Mouse (Mus musculus) bone marrow, adult 2 months (tissue): ENCODE data around the gene Mypn.

Experiments
- CTCF ChIP-seq: fragments of 200-500 bp; IDR thresholded peaks from 2 replicates; pipeline ENCODE4 v1.5.1; 2011; ENCODE audit warnings: low read length, control low read depth; ENCODE audit not compliant: control insufficient read depth, insufficient read depth
- POLR2A ChIP-seq: fragments of 200-500 bp; IDR thresholded peaks from 2 replicates; pipeline ENCODE4 v1.6.1; 2011; ENCODE audit warnings: low read depth, mild to moderate bottlenecking, control low read depth, low read length, borderline replicate concordance; ENCODE audit not compliant: control insufficient read depth

DNA sequence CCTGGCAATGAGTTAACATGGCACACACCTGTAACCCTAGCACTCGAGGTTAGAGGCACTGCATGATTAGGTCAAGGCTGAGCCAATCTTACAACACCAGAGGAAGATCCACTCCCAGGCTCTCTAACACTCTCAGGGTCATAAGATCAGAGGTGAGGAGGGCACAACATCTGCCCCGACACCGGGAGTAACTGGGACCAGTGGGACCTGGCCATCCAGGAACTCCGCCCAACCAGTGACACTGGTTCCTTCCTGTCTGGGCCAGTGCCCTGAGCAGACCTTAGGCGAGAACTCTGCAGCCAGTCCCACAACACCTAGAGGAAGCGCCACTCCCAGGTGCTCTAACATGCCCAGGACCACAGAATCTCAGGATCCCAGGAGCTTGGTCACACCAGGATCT lies 67.3 kb downstream of the Mypn start:
- TF ChIP-seq CTCF = no peak
- no peak for TF ChIP-seq POLR2A
